Mouse (Mus musculus) CH12.LX (cell line): ENCODE data around the gene Exosc2. TPM values are rescaled to one million over a fixed set of nuclear protein-coding genes. Genes with fewer than 3 reads are reported as not detected.

ENCODE experiments used
- DNase-seq: peaks from one replicate; pipeline ENCODE4 v3.0.0-alpha.2; 2013; ENCODE audit errors: extremely low read depth
- H3K27ac ChIP-seq: 2 replicates; pipeline ENCODE4 v1.5.1; 2012; ENCODE audit warnings: low read depth, mild to moderate bottlenecking, control low read depth, moderate library complexity; ENCODE audit not compliant: insufficient read depth
- H3K27me3 ChIP-seq: replicated peaks from 2 replicates; pipeline ENCODE3; 2012; ENCODE audit warnings: inconsistent platforms
- H3K36me3 ChIP-seq, 2 experiments: replicated peaks in 1 of 2; 2 replicates each; pipeline versions ENCODE3 to v1.6.1; 2012; ENCODE audit warnings: inconsistent platforms in 1 of 2, low read length in 1 of 2, mild to moderate bottlenecking in 1 of 2, mixed read lengths in 1 of 2, moderate library complexity in 1 of 2; ENCODE audit not compliant: control insufficient read depth in 1 of 2, insufficient read depth in 1 of 2
- H3K4me1 ChIP-seq, 2 experiments: 2 replicates each; pipeline ENCODE4 v1.6.1; 2012; ENCODE audit warnings: inconsistent platforms in 1 of 2, moderate library complexity in 1 of 2; ENCODE audit not compliant: insufficient read depth in 2 of 2, control insufficient read depth in 1 of 2
- H3K4me2 ChIP-seq: 2 replicates; pipeline ENCODE4 v1.6.1; 2012; ENCODE audit warnings: low read depth, mild to moderate bottlenecking, control low read depth; ENCODE audit not compliant: poor library complexity, insufficient read depth, severe bottlenecking
- H3K4me3 ChIP-seq, 3 experiments: fragments of 150-350 bp in 1 of 3; sonication (generic) in 1 of 3; replicated peaks in 1 of 3; 2 replicates each; pipeline versions ENCODE3 to v1.5.1; 2011 to 2012; ENCODE audit warnings: low read depth in 2 of 3, low read length in 2 of 3, mild to moderate bottlenecking in 2 of 3, moderate library complexity in 2 of 3, control low read depth in 1 of 3, improper control_type of control experiment in 1 of 3, inconsistent platforms in 1 of 3, mixed read lengths in 1 of 3; ENCODE audit not compliant: poor library complexity in 1 of 3
- H3K79me2 ChIP-seq: replicated peaks from 2 replicates; pipeline ENCODE4 v1.6.1; 2012; ENCODE audit warnings: mild to moderate bottlenecking, moderate library complexity; ENCODE audit not compliant: control insufficient read depth, poor library complexity, insufficient read depth, severe bottlenecking; ENCODE audit errors: extremely low read depth
- H3K9ac ChIP-seq: 2 replicates; pipeline ENCODE4 v1.6.1; 2012; ENCODE audit warnings: low read depth, mild to moderate bottlenecking, control low read depth, moderate library complexity; ENCODE audit not compliant: insufficient read depth
- H3K9me3 ChIP-seq: replicated peaks from 2 replicates; pipeline ENCODE3; 2012; ENCODE audit warnings: low read length, inconsistent platforms, mixed read lengths
- CTCF ChIP-seq, 2 experiments: IDR thresholded peaks in 1 of 2; conservative IDR thresholded peaks in 1 of 2; 2 replicates each; pipeline ENCODE4 v1.5.1; 2011 to 2012; ENCODE audit warnings: low read depth in 2 of 2, low read length in 2 of 2, improper control_type of control experiment in 1 of 2, inconsistent platforms in 1 of 2, mild to moderate bottlenecking in 1 of 2, moderate library complexity in 1 of 2
- ELF1 ChIP-seq: IDR thresholded peaks from 2 replicates; pipeline ENCODE4 v1.6.1; 2014; ENCODE audit warnings: low read depth, mild to moderate bottlenecking, inconsistent platforms, low read length, improper control_type of control experiment
- ETS1 ChIP-seq: conservative IDR thresholded peaks from 2 replicates; pipeline ENCODE4 v1.6.1; 2012; ENCODE audit warnings: low read depth, mild to moderate bottlenecking, inconsistent platforms, low read length, improper control_type of control experiment, moderate library complexity
- HCFC1 ChIP-seq: IDR thresholded peaks from 2 replicates; pipeline ENCODE4 v1.6.1; 2012; ENCODE audit warnings: low read depth, mild to moderate bottlenecking, inconsistent platforms, low read length, improper control_type of control experiment
- KAT2A ChIP-seq: IDR thresholded peaks from 2 replicates; pipeline ENCODE4 v1.6.1; 2012; ENCODE audit warnings: low read length, improper control_type of control experiment, inconsistent platforms; ENCODE audit not compliant: insufficient replicate concordance
- MEF2A ChIP-seq: IDR thresholded peaks from 2 replicates; pipeline ENCODE4 v1.6.1; 2014; ENCODE audit warnings: low read depth, mild to moderate bottlenecking, inconsistent platforms, low read length, improper control_type of control experiment, borderline replicate concordance
- MYC ChIP-seq: IDR thresholded peaks from 2 replicates; pipeline ENCODE4 v1.6.1; 2011; ENCODE audit warnings: low read depth, mild to moderate bottlenecking, improper control_type of control experiment, low read length
- PAX5 ChIP-seq: IDR thresholded peaks from 2 replicates; pipeline ENCODE4 v1.6.1; 2012; ENCODE audit warnings: low read length, inconsistent platforms, mixed read lengths
- POLR2A ChIP-seq: IDR thresholded peaks from 2 replicates; pipeline ENCODE4 v1.6.1; 2011; ENCODE audit warnings: low read depth, mild to moderate bottlenecking, improper control_type of control experiment, low read length
- RAD21 ChIP-seq: IDR thresholded peaks from 2 replicates; pipeline ENCODE4 v1.6.1; 2011; ENCODE audit warnings: low read depth, mild to moderate bottlenecking, low read length, improper control_type of control experiment, moderate library complexity
- RCOR1 ChIP-seq: conservative IDR thresholded peaks from 2 replicates; pipeline ENCODE4 v1.6.1; 2012; ENCODE audit warnings: low read depth, mild to moderate bottlenecking, inconsistent platforms, low read length, improper control_type of control experiment
- TBP ChIP-seq: conservative IDR thresholded peaks from 2 replicates; pipeline ENCODE4 v1.6.1; 2011; ENCODE audit warnings: low read depth, low read length, improper control_type of control experiment
- USF1 ChIP-seq: IDR thresholded peaks from 2 replicates; pipeline ENCODE4 v1.6.1; 2014; ENCODE audit warnings: low read depth, mild to moderate bottlenecking, inconsistent platforms, low read length, improper control_type of control experiment
- ZMIZ1 ChIP-seq: IDR thresholded peaks from 2 replicates; pipeline ENCODE4 v1.6.1; 2012; ENCODE audit warnings: low read depth, mild to moderate bottlenecking, inconsistent platforms, low read length, improper control_type of control experiment
- ZNF384 ChIP-seq: IDR thresholded peaks from 2 replicates; pipeline ENCODE4 v1.6.1; 2012; ENCODE audit warnings: low read depth, low read length, improper control_type of control experiment, inconsistent platforms
- dilution Hi-C: fragments of 300-500 bp; cut with MboI; formaldehyde crosslinking; loops from 2 replicates; pipeline ENCODE4 v1.14.3; 2020; ENCODE audit warnings: low sequenced_read_pairs; ENCODE audit not compliant: extremely low pct_unique_long_range_greater_than_20kb, extremely low pct_ligation_motif_present
- in situ Hi-C: fragments of 300-500 bp; cut with MboI; formaldehyde crosslinking; loops from 3 replicates; pipeline ENCODE4 v1.14.3; 2019; ENCODE audit warnings: low sequenced_read_pairs, low pct_ligation_motif_present, low pct_unique_long_range_greater_than_20kb, mixed read lengths
- polyA plus RNA-seq: library from polyadenylated mRNA; unstranded; fragments of >175 nt; gene quantifications from 2 replicates; pipeline ENCODE4 v1.2.1, GENCODE M21; 2012; ENCODE audit warnings: low read depth; ENCODE audit not compliant: insufficient read length
- total RNA-seq, 2 experiments: library from RNA; depleted of rRNA; stranded (reverse); fragments of 300-350 nt in 1 of 2; fragments of >200 nt in 1 of 2; gene quantifications; 2 replicates each; pipeline ENCODE4 v1.2.3; 2012 to 2014

The Exosc2 gene
- total and polyA plus RNA-seq, 3 experiments = 104 to 167 (median 110) TPM

GRCm38 (mm10) chr2:31633531-31633930 is 37.0 kb upstream of the Exosc2 start:
- H3K36me3 ChIP-seq = no peaks in the 10 kb centered on the region

GRCm38 (mm10) chr2:31635281-31636137 is 35.0 kb upstream of the Exosc2 start:
- dilution Hi-C loops = no loop called here
- no peaks in the 10 kb centered on the region for H3K36me3 ChIP-seq
- TF ChIP-seq ZMIZ1 (no peak), ZNF384 (no peak)
- TF ChIP-seq, all 38 proteins: peak for 0
- Histone ChIP-seq H3K27ac (no peak overlapping the region), H3K79me2 (no peaks in the 10 kb centered on the region), H3K4me3 (no peak overlapping the region), H3K9me3 (peaks cover 49% of the 10 kb centered on the region), H3K27me3 (no peaks in the 10 kb centered on the region), H3K4me1 (no peaks in the 10 kb centered on the region), H3K9ac (no peak overlapping the region), H3K4me2 (no peak overlapping the region)
- in situ Hi-C loops = no loop called here
- DNase-seq = no peak

More at GRCm38 (mm10) chr2:31633531-31633930, 37.0 kb upstream of the Exosc2 start:
- in situ Hi-C loops = no loop called here
- Histone ChIP-seq H3K9me3 (peaks cover 29% of the 10 kb centered on the region), H3K4me2 (no peak overlapping the region), H3K4me3 (no peak overlapping the region), H3K9ac (no peak overlapping the region), H3K27ac (no peak overlapping the region), H3K79me2 (no peaks in the 10 kb centered on the region), H3K4me1 (no peaks in the 10 kb centered on the region), H3K27me3 (no peaks in the 10 kb centered on the region)
- dilution Hi-C loops = no loop called here
- TF ChIP-seq RCOR1 = no peak
- TF ChIP-seq MEF2A = no peak
- DNase-seq = no peak

- Histone ChIP-seq H3K27ac (no peak overlapping the region), H3K27me3 (no peaks in the 10 kb centered on the region), H3K4me3 (no peak overlapping the region), H3K9me3 (peaks cover 51% of the 10 kb centered on the region), H3K9ac (no peak overlapping the region), H3K4me2 (no peak overlapping the region), H3K4me1 (no peaks in the 10 kb centered on the region), H3K79me2 (no peaks in the 10 kb centered on the region), H3K36me3 (no peaks in the 10 kb centered on the region)
- TF ChIP-seq PAX5 (no peak), USF1 (no peak), RAD21 (no peak), POLR2A (no peak), MYC (no peak), CTCF (conservative IDR thresholded peaks at IDR 0.05 in 1 of 2, IDR thresholded peaks at IDR 0.05 in 1 of 2; ENCODE audit: low read depth in 2 of 2, low read length in 2 of 2) (no peak), TBP (no peak), KAT2A (no peak), ELF1 (no peak), ZNF384 (no peak), ETS1 (no peak), HCFC1 (no peak)
- DNase-seq = no peak
- in situ Hi-C loops (no loop called here), dilution Hi-C loops (no loop called here)
Measured at GRCm38 (mm10) chr2:31636138-31636741, 34.3 kb upstream of the Exosc2 start.
